ENCODE assay signal across 17 mouse cellular contexts in the genomic region with DNA sequence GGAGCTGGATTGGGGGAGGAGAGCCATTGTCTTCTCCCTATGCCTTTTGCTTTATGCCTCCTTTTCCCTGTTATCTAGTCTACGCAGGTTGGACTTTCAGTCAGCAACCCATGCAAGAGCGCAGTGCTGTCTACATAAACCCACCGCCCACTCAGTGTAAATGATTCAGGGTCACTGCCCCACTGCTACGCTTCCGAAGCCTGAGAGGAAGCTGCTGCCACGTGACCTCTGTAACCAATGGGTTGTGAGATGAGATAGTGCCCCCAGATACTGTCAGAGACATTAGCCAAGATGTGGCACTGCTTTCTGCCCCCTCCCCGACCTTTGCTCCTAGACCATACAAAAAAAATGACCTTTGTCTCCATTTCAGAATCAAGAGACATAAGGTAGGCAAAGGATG.
"Had no signal": no experiment of that assay in that cellular context is flagged by ENCODE, and none has a peak within 500 bp of the region (broad histone marks: within the 10 kb centered on the region; RNA-seq: fewer than 3 reads in every experiment).

No protein-coding gene starts in this region.

- H3K27me3 ChIP-seq: lung, embryonic 15.5 days; megakaryocyte, embryonic 14.5 days; midbrain, embryonic 13.5 days; midbrain, embryonic 15.5 days; neural tube, embryonic 12.5 days; stomach, embryonic 15.5 days had no signal

- H3K27ac ChIP-seq: lung, embryonic 15.5 days; macrophage; midbrain, embryonic 13.5 days; midbrain, embryonic 15.5 days; neural tube, embryonic 12.5 days; stomach, embryonic 15.5 days; stomach, postnatal 0 days had no signal

- H3K4me3 ChIP-seq: lung, embryonic 15.5 days; megakaryocyte, embryonic 14.5 days; midbrain, embryonic 13.5 days; midbrain, embryonic 15.5 days; neural tube, embryonic 12.5 days; stomach, embryonic 15.5 days had no signal

- ATAC-seq: lung, postnatal 0 days; midbrain, embryonic 13.5 days; midbrain, embryonic 15.5 days had no signal

- H3K9ac ChIP-seq: lung, embryonic 15.5 days; midbrain, embryonic 13.5 days; midbrain, embryonic 15.5 days; neural tube, embryonic 12.5 days; stomach, embryonic 15.5 days had no signal

- H3K4me2 ChIP-seq: lung, embryonic 15.5 days; midbrain, embryonic 11.5 days; midbrain, embryonic 13.5 days; midbrain, embryonic 15.5 days; neural tube, embryonic 12.5 days; stomach, embryonic 15.5 days had no signal

- DNase-seq: lung, adult 2 months; lung, postnatal 14 days; lung, postnatal 36 days; right cerebral cortex, postnatal 14 days; thymus, adult 2 months; thymus, postnatal 25 days; thymus, postnatal 4 days had no signal

- H3K4me1 ChIP-seq: lung, embryonic 15.5 days; megakaryocyte, embryonic 14.5 days; midbrain, embryonic 13.5 days; midbrain, embryonic 15.5 days; neural tube, embryonic 12.5 days; stomach, embryonic 15.5 days had no signal

- H3K9me3 ChIP-seq: lung, embryonic 15.5 days; midbrain, embryonic 13.5 days; midbrain, embryonic 15.5 days; stomach, embryonic 15.5 days had no signal

- H3K36me3 ChIP-seq: lung, embryonic 15.5 days; midbrain, embryonic 13.5 days; midbrain, embryonic 15.5 days; neural tube, embryonic 12.5 days; stomach, embryonic 15.5 days had no signal
